Mouse (Mus musculus): ENCODE data around the gene Kifap3.

DNA sequence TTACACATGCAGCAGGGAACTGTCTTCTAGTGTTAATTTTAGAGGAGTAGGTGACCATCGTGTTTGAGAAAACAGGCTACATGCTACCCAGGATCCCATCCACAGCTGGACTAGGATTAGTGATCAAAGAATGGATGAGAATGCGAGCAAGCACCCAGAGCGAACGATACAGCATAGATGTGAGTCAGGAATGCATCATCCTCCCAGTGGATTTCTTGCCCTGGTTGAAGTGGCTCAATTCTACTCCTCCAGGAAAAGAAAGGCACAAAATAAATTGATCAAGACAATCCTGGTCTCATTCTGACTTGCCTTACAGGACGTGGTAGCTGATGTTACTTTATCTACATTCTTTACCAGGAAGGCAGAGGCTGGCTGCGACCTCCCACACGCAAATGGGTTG lies 149.5 kb downstream of the Kifap3 start, which contains the start of gene Scyl3:
- TF ChIP-seq CTCF (IDR thresholded peaks at IDR 0.05; ENCODE audit: borderline replicate concordance, extremely low read depth, insufficient read depth, insufficient read length) (no peak), POLR2A (IDR thresholded peaks at IDR 0.05; ENCODE audit: borderline replicate concordance, extremely low read depth, insufficient read depth, insufficient read length, poor library complexity, severe bottlenecking) (no peak)

Data from brain, embryonic 14.5 days (tissue).